Mouse (Mus musculus): ENCODE results near the gene Ttc4. TPM values are rescaled to one million over a fixed set of nuclear protein-coding genes. Genes with fewer than 3 reads are reported as not detected.

Ttc4 gene
- 27.4 and 37.1 TPM in 2 replicates for polyA plus RNA-seq (2012; rRNA removed)

- Histone ChIP-seq H3K4me3 (replicated peaks; ENCODE audit: extremely low read depth, low read depth, low read length) (peak within 1 kb of the TSS; percentile 98), H3K4me1 (ENCODE audit: control insufficient read depth, insufficient read depth, low read length) (peaks cover 2% of the 10 kb centered on the region; the same call in 1 of the 2 replicates)
- no peak for TF ChIP-seq CTCF (IDR thresholded peaks at IDR 0.05; ENCODE audit: insufficient read depth, low read length)
- peak; percentile 81; the same call in 1 of the 2 replicates for TF ChIP-seq POLR2A (IDR thresholded peaks at IDR 0.05; ENCODE audit: borderline replicate concordance, extremely low read depth, low read depth, low read length)
- under 1% methylated on average over 43 of the region's 43 CpGs for WGBS
- DNase-seq = peak; percentile 80
These were observed at the start of gene Ttc4 for GRCm38 (mm10) chr4:106678442-106679118. Gene Ttc4, minus strand, starts transcription at chr4:106678944.

GRCm38 (mm10) chr4:106720631-106721030, 41.9 kb upstream of the Ttc4 start:
- 71% methylated on average over 4 of the region's 4 CpGs for WGBS
- no peak for DNase-seq
- Histone ChIP-seq H3K4me3 (replicated peaks; ENCODE audit: extremely low read depth, low read depth, low read length) (no peak overlapping the region), H3K4me1 (ENCODE audit: control insufficient read depth, insufficient read depth, low read length) (no peaks in the 10 kb centered on the region)
- TF ChIP-seq POLR2A (IDR thresholded peaks at IDR 0.05; ENCODE audit: borderline replicate concordance, extremely low read depth, low read depth, low read length) (no peak), CTCF (IDR thresholded peaks at IDR 0.05; ENCODE audit: insufficient read depth, low read length) (no peak)

GRCm38 (mm10) chr4:106713622-106714021, 34.9 kb upstream of the Ttc4 start:
- DNase-seq = no peak
- no peak for TF ChIP-seq POLR2A (IDR thresholded peaks at IDR 0.05; ENCODE audit: borderline replicate concordance, extremely low read depth, low read depth, low read length)
- TF ChIP-seq CTCF (IDR thresholded peaks at IDR 0.05; ENCODE audit: insufficient read depth, low read length) = no peak
- H3K4me1 ChIP-seq (ENCODE audit: control insufficient read depth, insufficient read depth, low read length) = no peaks in the 10 kb centered on the region
- WGBS = 85% methylated on average over 6 of the region's 6 CpGs
- H3K4me3 ChIP-seq (replicated peaks; ENCODE audit: extremely low read depth, low read depth, low read length) = no peak overlapping the region

- no peak overlapping the region for H3K4me3 ChIP-seq (replicated peaks; ENCODE audit: extremely low read depth, low read depth, low read length)
- no peak for TF ChIP-seq POLR2A (IDR thresholded peaks at IDR 0.05; ENCODE audit: borderline replicate concordance, extremely low read depth, low read depth, low read length)
- peak; percentile 98 for TF ChIP-seq CTCF (IDR thresholded peaks at IDR 0.05; ENCODE audit: insufficient read depth, low read length)
- WGBS = 2% methylated on average over 8 of the region's 8 CpGs
- peak; percentile 74 for DNase-seq
- H3K4me1 ChIP-seq (ENCODE audit: control insufficient read depth, insufficient read depth, low read length) = no peaks in the 10 kb centered on the region
These were observed 29.7 kb upstream of the Ttc4 start for GRCm38 (mm10) chr4:106708408-106708807.

- H3K4me3 ChIP-seq (replicated peaks; ENCODE audit: extremely low read depth, low read depth, low read length) = no peak overlapping the region
- no peak for TF ChIP-seq POLR2A (IDR thresholded peaks at IDR 0.05; ENCODE audit: borderline replicate concordance, extremely low read depth, low read depth, low read length)
- no peak for TF ChIP-seq CTCF (IDR thresholded peaks at IDR 0.05; ENCODE audit: insufficient read depth, low read length)
- no peaks in the 10 kb centered on the region for H3K4me1 ChIP-seq (ENCODE audit: control insufficient read depth, insufficient read depth, low read length)
- 32% methylated on average over 5 of the region's 5 CpGs for WGBS
- DNase-seq = no peak
These were observed 29.2 kb upstream of the Ttc4 start for GRCm38 (mm10) chr4:106707957-106708356.

GRCm38 (mm10) chr4:106705096-106705665, 26.4 kb upstream of the Ttc4 start:
- TF ChIP-seq POLR2A (IDR thresholded peaks at IDR 0.05; ENCODE audit: borderline replicate concordance, extremely low read depth, low read depth, low read length) (no peak), CTCF (IDR thresholded peaks at IDR 0.05; ENCODE audit: insufficient read depth, low read length) (no peak)
- Histone ChIP-seq H3K4me1 (ENCODE audit: control insufficient read depth, insufficient read depth, low read length) (no peaks in the 10 kb centered on the region), H3K4me3 (replicated peaks; ENCODE audit: extremely low read depth, low read depth, low read length) (no peak overlapping the region)
- no peak for DNase-seq
- WGBS = 26% methylated on average over 8 of the region's 8 CpGs

GRCm38 (mm10) chr4:106704416-106704815, 25.7 kb upstream of the Ttc4 start:
- no peak for TF ChIP-seq POLR2A (IDR thresholded peaks at IDR 0.05; ENCODE audit: borderline replicate concordance, extremely low read depth, low read depth, low read length)
- TF ChIP-seq CTCF (IDR thresholded peaks at IDR 0.05; ENCODE audit: insufficient read depth, low read length) = no peak
- Histone ChIP-seq H3K4me3 (replicated peaks; ENCODE audit: extremely low read depth, low read depth, low read length) (no peak overlapping the region), H3K4me1 (ENCODE audit: control insufficient read depth, insufficient read depth, low read length) (no peaks in the 10 kb centered on the region)
- DNase-seq = no peak
- 76% methylated on average over 11 of the region's 11 CpGs for WGBS

- TF ChIP-seq CTCF (IDR thresholded peaks at IDR 0.05; ENCODE audit: insufficient read depth, low read length) (no peak), POLR2A (IDR thresholded peaks at IDR 0.05; ENCODE audit: borderline replicate concordance, extremely low read depth, low read depth, low read length) (no peak)
- H3K4me3 ChIP-seq (replicated peaks; ENCODE audit: extremely low read depth, low read depth, low read length) = no peak overlapping the region
- 74% methylated on average over 10 of the region's 10 CpGs for WGBS
- DNase-seq = no peak
- H3K4me1 ChIP-seq (ENCODE audit: control insufficient read depth, insufficient read depth, low read length) = no peaks in the 10 kb centered on the region
These were observed 25.2 kb upstream of the Ttc4 start for GRCm38 (mm10) chr4:106703956-106704355.

- no peak for DNase-seq
- WGBS = 39% methylated on average over 4 of the region's 4 CpGs
- no peak overlapping the region for H3K4me3 ChIP-seq (replicated peaks; ENCODE audit: extremely low read depth, low read depth, low read length)
- no peaks in the 10 kb centered on the region for H3K4me1 ChIP-seq (ENCODE audit: control insufficient read depth, insufficient read depth, low read length)
- TF ChIP-seq POLR2A (IDR thresholded peaks at IDR 0.05; ENCODE audit: borderline replicate concordance, extremely low read depth, low read depth, low read length) (no peak), CTCF (IDR thresholded peaks at IDR 0.05; ENCODE audit: insufficient read depth, low read length) (no peak)
These were observed 22.1 kb upstream of the Ttc4 start for GRCm38 (mm10) chr4:106700798-106701197.

GRCm38 (mm10) chr4:106699989-106700388, 21.2 kb upstream of the Ttc4 start:
- TF ChIP-seq POLR2A (IDR thresholded peaks at IDR 0.05; ENCODE audit: borderline replicate concordance, extremely low read depth, low read depth, low read length) (no peak), CTCF (IDR thresholded peaks at IDR 0.05; ENCODE audit: insufficient read depth, low read length) (peak; percentile 67)
- Histone ChIP-seq H3K4me3 (replicated peaks; ENCODE audit: extremely low read depth, low read depth, low read length) (no peak overlapping the region), H3K4me1 (ENCODE audit: control insufficient read depth, insufficient read depth, low read length) (no peaks in the 10 kb centered on the region)
- 16% methylated on average over 9 of the region's 9 CpGs for WGBS
- DNase-seq = no peak

Data from lung, adult 2 months (tissue).